Mouse (Mus musculus): ENCODE data around the gene U2af2.

Gene U2af2

GRCm38 (mm10) chr7:5102564-5102963, 40.6 kb downstream of the U2af2 start:
- intact Hi-C loops (cut with DNase I): no loop called here

GRCm38 (mm10) chr7:5108272-5108671, 46.3 kb downstream of the U2af2 start:
- intact Hi-C loops (cut with DNase I): no loop called here

- intact Hi-C loops (cut with DNase I): no loop called here
These were observed 47.4 kb downstream of the U2af2 start for GRCm38 (mm10) chr7:5109301-5109700.

DNA sequence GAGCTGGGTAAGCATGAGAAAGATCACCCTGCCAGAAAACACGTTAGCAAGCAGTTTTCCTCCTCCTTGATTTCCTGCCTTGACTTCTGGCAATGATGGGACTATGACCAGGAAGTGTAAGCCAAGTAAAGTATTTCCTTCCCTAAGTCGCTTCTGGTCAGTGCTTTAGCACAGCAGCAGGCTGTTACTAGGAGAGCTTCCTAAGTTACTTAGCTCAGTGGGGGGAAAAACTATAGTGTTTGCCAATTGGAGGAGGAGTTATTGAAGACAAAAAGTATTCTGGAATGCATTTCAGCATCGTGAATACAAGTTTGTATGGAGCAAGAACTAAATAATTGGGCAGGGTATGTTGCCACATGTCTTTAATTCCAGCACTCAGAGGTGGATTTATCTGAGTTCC, 50.8 kb downstream of the U2af2 start:
- intact Hi-C loops (cut with DNase I): no loop called here

DNA sequence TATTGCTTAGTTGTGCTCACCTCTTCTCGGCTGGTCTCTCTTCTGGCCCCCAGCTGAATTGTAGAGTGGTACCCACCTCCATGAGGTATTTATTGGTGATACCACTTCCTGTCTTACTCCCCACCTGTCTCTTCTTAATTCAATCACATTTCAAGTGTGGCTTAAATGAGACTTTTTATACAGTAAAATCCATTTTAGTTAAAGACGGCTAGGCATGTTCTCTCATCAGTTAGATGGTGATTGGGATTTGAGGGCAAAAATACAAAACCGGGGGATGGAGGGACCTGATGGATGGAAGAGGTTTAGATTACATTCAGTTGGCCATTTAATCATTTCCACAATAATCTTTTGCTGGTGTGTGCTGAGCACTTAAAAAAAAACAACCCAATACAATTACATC, 54.9 kb downstream of the U2af2 start, which contains the start of gene Rfpl4:
TSS of gene Rfpl4 (minus strand) at position 101 of the 400 bp plus-strand sequence.
- intact Hi-C loops (cut with DNase I): no loop called here

DNA sequence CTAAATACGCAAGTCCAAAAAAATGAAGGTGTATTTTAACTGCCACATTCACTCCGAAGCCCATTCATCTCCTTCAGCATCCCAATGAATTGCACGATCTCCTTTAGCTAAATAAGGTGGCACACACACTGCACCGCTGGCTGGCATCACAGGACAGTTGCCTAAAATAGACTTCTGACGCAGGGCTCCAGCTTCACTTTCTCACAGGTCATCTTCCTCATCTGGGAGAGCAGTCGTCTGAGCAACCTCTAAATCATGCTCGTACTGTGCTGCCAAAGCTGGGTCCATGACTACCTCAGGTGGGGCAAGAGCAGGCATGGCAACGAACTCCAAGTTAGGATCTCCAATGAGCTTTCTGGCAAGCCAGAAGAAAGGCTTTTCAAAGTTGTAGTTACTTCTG, 63.1 kb downstream of the U2af2 start:
- intact Hi-C loops (cut with DNase I): loop anchor here (10.0 kb wide), 1 partner anchor 50 kb away; no protein-coding TSS in a partner anchor

GRCm38 (mm10) chr7:5125549-5126406, 63.8 kb downstream of the U2af2 start, which contains the start of gene Rasl2-9:
TSS of gene Rasl2-9 (minus strand) at chr7:5125950.
- intact Hi-C loops (cut with DNase I): loop anchor here (10.0 kb wide), 1 partner anchor 51 kb away; no protein-coding TSS in a partner anchor

Small RNAs within 50 kb of the gene (microRNA-seq; reads per million reads assigned to microRNA genes)
- 0 reads per million in 2 experiments for gene Gm26217
